In the genomic region with DNA sequence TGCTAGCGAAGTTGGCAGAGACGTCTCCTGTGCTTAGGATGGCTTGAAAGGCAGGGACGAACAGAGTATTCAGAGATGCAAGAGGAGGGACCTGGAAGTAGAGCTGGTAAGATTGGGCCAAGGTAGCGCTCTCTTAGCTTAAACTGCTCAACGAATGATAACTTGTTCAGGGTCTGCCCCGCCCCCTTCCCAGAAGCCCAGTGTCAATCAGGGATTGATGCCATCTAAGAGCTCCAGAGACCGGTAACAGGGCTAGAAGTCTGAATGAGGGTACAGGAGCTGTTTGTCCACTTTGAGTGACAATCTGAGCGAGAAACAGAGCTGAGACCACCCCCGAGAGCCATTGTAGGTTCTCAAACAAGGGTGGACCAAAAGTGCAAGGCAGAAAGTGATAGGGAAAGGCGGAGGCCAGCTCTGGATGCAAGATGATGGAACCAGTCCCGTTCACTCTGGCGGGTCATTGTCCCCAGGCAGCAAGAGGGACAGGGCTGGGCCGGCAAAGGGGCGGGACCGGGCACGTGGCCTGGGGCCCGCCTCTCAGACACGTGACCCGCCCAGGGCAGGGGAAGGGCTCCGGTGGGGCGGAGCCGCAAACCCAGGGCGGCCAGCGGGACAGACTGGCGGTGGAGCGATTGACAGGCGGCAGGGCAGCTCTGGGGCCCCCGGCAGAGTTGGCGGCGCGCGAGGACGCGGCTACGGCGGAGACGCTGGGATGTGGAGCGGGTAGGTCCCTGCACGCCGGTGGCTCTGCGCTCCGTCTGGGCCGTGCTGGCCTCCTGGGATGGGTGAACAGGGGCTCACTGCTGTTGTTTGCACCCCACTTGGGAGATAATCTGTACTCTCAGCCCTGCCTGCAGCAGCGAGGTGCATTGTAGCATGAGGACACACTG, we compare ENCODE assay signal across 8 mouse cellular contexts. TPM values are rescaled to one million over a fixed set of nuclear protein-coding genes. Genes with fewer than 3 reads are reported as not detected.
DNase-seq lines count a peak whose midpoint lies in the region; ATAC-seq and TF ChIP-seq lines count a peak whose summit lies in the region.

No protein-coding gene starts in this region.

- peak overlapping the region; percentile 68 for H3K9ac ChIP-seq in embryonic facial prominence, embryonic 11.5 days (replicated peaks; ENCODE audit: low read length)
- peak overlapping the region; percentile 72 for H3K9ac ChIP-seq in limb, embryonic 12.5 days (replicated peaks)
- peak overlapping the region; percentile 80 for H3K9ac ChIP-seq in midbrain, embryonic 13.5 days (replicated peaks)

- H3K4me3 ChIP-seq in embryonic facial prominence, embryonic 11.5 days (ENCODE audit: low read depth, low read length): peak overlapping the region; percentile 55
- peak overlapping the region; percentile 62 for H3K4me3 ChIP-seq in limb, embryonic 12.5 days (replicated peaks)
- peak overlapping the region; percentile 57 for H3K4me3 ChIP-seq in midbrain, embryonic 13.5 days (replicated peaks)
- H3K4me3 ChIP-seq in small intestine, adult 2 months (ENCODE audit: low read depth, low read length): peak overlapping the region; percentile 62

- peak overlapping the region; percentile 84 for H3K4me2 ChIP-seq in embryonic facial prominence, embryonic 11.5 days (ENCODE audit: low read depth, low read length)
- peak overlapping the region; percentile 92 for H3K4me2 ChIP-seq in limb, embryonic 12.5 days
- H3K4me2 ChIP-seq in midbrain, embryonic 13.5 days (replicated peaks): peak overlapping the region; percentile 91

- TF ChIP-seq CTCF in small intestine, adult 2 months (IDR thresholded peaks at IDR 0.05; ENCODE audit: extremely low read depth, insufficient read length, insufficient replicate concordance, low read depth, low read length): no peak

- peak; percentile 95 for DNase-seq in adrenal gland, postnatal 25 days
- peak; percentile 91 for DNase-seq in embryonic facial prominence, embryonic 11.5 days (ENCODE audit: low spot score)
- DNase-seq in heart, adult 11 months: peak; percentile 100
- peak; percentile 92 for DNase-seq in kidney, adult 18-20 months

- H3K9me3 ChIP-seq in embryonic facial prominence, embryonic 11.5 days (replicated peaks; ENCODE audit: control insufficient read depth, low read length): no peaks in the 10 kb centered on the region
- no peaks in the 10 kb centered on the region for H3K9me3 ChIP-seq in limb, embryonic 12.5 days
- H3K9me3 ChIP-seq in midbrain, embryonic 13.5 days: no peaks in the 10 kb centered on the region

- ATAC-seq in embryonic facial prominence, embryonic 11.5 days (replicated peaks; ENCODE audit: insufficient number of reproducible peaks, low FRiP score, low TSS enrichment, low read depth): peak; percentile 86
- ATAC-seq in limb, embryonic 12.5 days (ENCODE audit: insufficient number of reproducible peaks, insufficient read depth, low FRiP score, low TSS enrichment, low read depth): peak; percentile 86
- peak; percentile 96 for ATAC-seq in midbrain, embryonic 13.5 days
- ATAC-seq in inflammation-experienced regulatory T-cells, adult 6 months: no peak

- TF ChIP-seq POLR2A in small intestine, adult 2 months (IDR thresholded peaks at IDR 0.05; ENCODE audit: low read depth, low read length): no peak

- H3K27me3 ChIP-seq in embryonic facial prominence, embryonic 11.5 days (ENCODE audit: control insufficient read depth, insufficient read depth, low read length): no peaks in the 10 kb centered on the region
- H3K27me3 ChIP-seq in limb, embryonic 12.5 days: no peaks in the 10 kb centered on the region
- peaks cover 10% of the 10 kb centered on the region for H3K27me3 ChIP-seq in midbrain, embryonic 13.5 days
- no peaks in the 10 kb centered on the region for H3K27me3 ChIP-seq in small intestine, adult 2 months (ENCODE audit: control insufficient read depth, insufficient read depth, low read length)

- peak overlapping the region; percentile 52 for H3K27ac ChIP-seq in embryonic facial prominence, embryonic 11.5 days (replicated peaks; ENCODE audit: low read depth, low read length)
- H3K27ac ChIP-seq in limb, embryonic 12.5 days: peak overlapping the region; percentile 87
- peak overlapping the region; percentile 67 for H3K27ac ChIP-seq in midbrain, embryonic 13.5 days
- H3K27ac ChIP-seq in small intestine, adult 2 months (ENCODE audit: insufficient read depth, low read depth, low read length): no peak overlapping the region

- no peaks in the 10 kb centered on the region for H3K36me3 ChIP-seq in embryonic facial prominence, embryonic 11.5 days (replicated peaks; ENCODE audit: control insufficient read depth, insufficient read depth, low read depth, low read length)
- no peaks in the 10 kb centered on the region for H3K36me3 ChIP-seq in limb, embryonic 12.5 days
- no peaks in the 10 kb centered on the region for H3K36me3 ChIP-seq in midbrain, embryonic 13.5 days
- H3K36me3 ChIP-seq in small intestine, adult 2 months (ENCODE audit: control insufficient read depth, insufficient read depth, low read length): no peaks in the 10 kb centered on the region

- WGBS in embryonic facial prominence, embryonic 11.5 days: 4% methylated on average over 44 of the region's 44 CpGs
- 5% methylated on average over 44 of the region's 44 CpGs for WGBS in limb, embryonic 12.5 days
- 4% methylated on average over 44 of the region's 44 CpGs for WGBS in midbrain, embryonic 13.5 days
- WGBS in small intestine, adult 2 months: 9% methylated on average over 44 of the region's 44 CpGs

- peaks cover 10% of the 10 kb centered on the region for H3K4me1 ChIP-seq in embryonic facial prominence, embryonic 11.5 days (ENCODE audit: control insufficient read depth, insufficient read depth, low read length)
- peaks cover 68% of the 10 kb centered on the region for H3K4me1 ChIP-seq in limb, embryonic 12.5 days (replicated peaks)
- peaks cover 26% of the 10 kb centered on the region for H3K4me1 ChIP-seq in midbrain, embryonic 13.5 days (replicated peaks)
- H3K4me1 ChIP-seq in small intestine, adult 2 months (ENCODE audit: control insufficient read depth, insufficient read depth, insufficient read length, low read length): peaks cover 16% of the 10 kb centered on the region

RNA-seq across cellular contexts. Expression of a gene that starts 16.4 kb away (rescaled TPM):
- 3.5 and 5.8 TPM in 2 replicates for total RNA-seq in adrenal gland, postnatal 25 days (2021)
- 53.8 and 56.4 TPM in 2 replicates for polyA plus RNA-seq in embryonic facial prominence, embryonic 11.5 days (2014; fragmentation: Nextera tagmentation; extraction: Ambion mirVana)
- polyA plus RNA-seq in limb, embryonic 12.5 days (2016; fragmentation: Nextera tagmentation; extraction: Ambion mirVana): 32.0 and 35.8 TPM in 2 replicates
- 21.0 and 21.4 TPM in 2 replicates for polyA plus RNA-seq in midbrain, embryonic 13.5 days (2015; fragmentation: Nextera tagmentation; extraction: Ambion mirVana)
- polyA plus RNA-seq in small intestine, adult 2 months (2012; rRNA removed): 4.1 and 4.3 TPM in 2 replicates
- not detected for polyA plus RNA-seq in inflammation-experienced regulatory T-cells, adult 6 months (2017; shearing (Covaris generic))

RNA-seq across cellular contexts. Expression of a gene that starts 16.4 kb away (rescaled TPM):
- 0.97 TPM in 1 of 2 replicates, not detected in the other for total RNA-seq in adrenal gland, postnatal 25 days (2021)
- polyA plus RNA-seq in embryonic facial prominence, embryonic 11.5 days (2014; fragmentation: Nextera tagmentation; extraction: Ambion mirVana): 1.7 and 1.9 TPM in 2 replicates
- polyA plus RNA-seq in limb, embryonic 12.5 days (2016; fragmentation: Nextera tagmentation; extraction: Ambion mirVana): 2.2 and 2.3 TPM in 2 replicates
- 1.8 and 2.0 TPM in 2 replicates for polyA plus RNA-seq in midbrain, embryonic 13.5 days (2015; fragmentation: Nextera tagmentation; extraction: Ambion mirVana)
- 0.09 and 0.18 TPM in 2 replicates for polyA plus RNA-seq in small intestine, adult 2 months (2012; rRNA removed)
- polyA plus RNA-seq in inflammation-experienced regulatory T-cells, adult 6 months (2017; shearing (Covaris generic)): under 1 TPM in 1 of 3 experiments, not detected in 2; 0.21 TPM

RNA-seq across cellular contexts. Expression of a gene that starts 23.5 kb away (rescaled TPM):
- 9.5 and 15.1 TPM in 2 replicates for total RNA-seq in adrenal gland, postnatal 25 days (2021)
- polyA plus RNA-seq in embryonic facial prominence, embryonic 11.5 days (2014; fragmentation: Nextera tagmentation; extraction: Ambion mirVana): 3.7 TPM in 2 replicates
- polyA plus RNA-seq in limb, embryonic 12.5 days (2016; fragmentation: Nextera tagmentation; extraction: Ambion mirVana): 5.8 and 5.9 TPM in 2 replicates
- polyA plus RNA-seq in midbrain, embryonic 13.5 days (2015; fragmentation: Nextera tagmentation; extraction: Ambion mirVana): 8.7 and 9.1 TPM in 2 replicates
- polyA plus RNA-seq in small intestine, adult 2 months (2012; rRNA removed): 7.6 and 18.9 TPM in 2 replicates
- not detected for polyA plus RNA-seq in inflammation-experienced regulatory T-cells, adult 6 months (2017; shearing (Covaris generic))

RNA-seq across cellular contexts. Expression of a gene that starts 37.5 kb away (rescaled TPM):
- total RNA-seq in adrenal gland, postnatal 25 days (2021): 2,505 and 2,798 TPM in 2 replicates
- polyA plus RNA-seq in embryonic facial prominence, embryonic 11.5 days (2014; fragmentation: Nextera tagmentation; extraction: Ambion mirVana): 1,303 and 1,312 TPM in 2 replicates
- polyA plus RNA-seq in limb, embryonic 12.5 days (2016; fragmentation: Nextera tagmentation; extraction: Ambion mirVana): 1,334 and 1,385 TPM in 2 replicates
- 1,344 and 1,356 TPM in 2 replicates for polyA plus RNA-seq in midbrain, embryonic 13.5 days (2015; fragmentation: Nextera tagmentation; extraction: Ambion mirVana)
- polyA plus RNA-seq in small intestine, adult 2 months (2012; rRNA removed): 9,432 and 18,582 TPM in 2 replicates
- polyA plus RNA-seq in inflammation-experienced regulatory T-cells, adult 6 months (2017; shearing (Covaris generic)): 1,000 to 10,000 TPM; 1,678 to 2,599 (median 2,226) TPM
